ENCODE assay signal across 20 mouse cellular contexts in genomic region chr10:127704766-127705220, GRCm38 (mm10). TPM values are rescaled to one million over a fixed set of nuclear protein-coding genes. Genes with fewer than 3 reads are reported as not detected.
A peak's percentile ranks its signal among the peaks of the same experiment; 100 is the strongest.
DNase-seq lines count a peak whose midpoint lies in the region; ATAC-seq and TF ChIP-seq lines count a peak whose summit lies in the region.
"Had no signal": no experiment of that assay in that cellular context is flagged by ENCODE, and none has a peak within 500 bp of the region (broad histone marks: within the 10 kb centered on the region; RNA-seq: fewer than 3 reads in every experiment).

Myo1a (plus strand) TSS chr10:127705170.

- 74% methylated on average over 2 of the region's 2 CpGs for WGBS in lung, embryonic 14.5 days
- 55% methylated on average over 2 of the region's 2 CpGs for WGBS in stomach, embryonic 15.5 days

- peak; percentile 21; the same call in 1 of the 2 replicates for TF ChIP-seq CTCF in lung, embryonic 14.5 days (IDR thresholded peaks at IDR 0.05; ENCODE audit: low read depth)
- peak; percentile 17; the same call in 1 of the 2 replicates for TF ChIP-seq CTCF in brain, embryonic 14.5 days (IDR thresholded peaks at IDR 0.05; ENCODE audit: borderline replicate concordance, extremely low read depth, insufficient read depth, insufficient read length)

- no peaks in the 10 kb centered on the region for H3K4me1 ChIP-seq in lung, embryonic 14.5 days (ENCODE audit: insufficient read depth)
- 0 out of 2 replicates have a peak, but pooled peaks cover 3% of the 10 kb centered on the region for H3K4me1 ChIP-seq in stomach, embryonic 15.5 days
- H3K4me1 ChIP-seq: forebrain, embryonic 13.5 days; hindbrain, embryonic 12.5 days; limb, embryonic 15.5 days had no signal

- no peaks in the 10 kb centered on the region for H3K27me3 ChIP-seq in lung, embryonic 14.5 days (ENCODE audit: insufficient read depth, low read length)
- H3K27me3 ChIP-seq in stomach, embryonic 15.5 days (replicated peaks): no peaks in the 10 kb centered on the region
- H3K27me3 ChIP-seq: forebrain, embryonic 13.5 days; hindbrain, embryonic 12.5 days; limb, embryonic 15.5 days had no signal

- no peak within 1 kb of the TSS for H3K4me3 ChIP-seq in lung, embryonic 14.5 days (ENCODE audit: low read depth, low read length)
- H3K4me3 ChIP-seq in stomach, embryonic 15.5 days (replicated peaks): peak within 1 kb of the TSS; percentile 9; the same call in 1 of the 2 replicates
- H3K4me3 ChIP-seq: embryonic facial prominence, embryonic 10.5 days; forebrain, embryonic 13.5 days; heart, adult 2 months; hindbrain, embryonic 12.5 days; limb, embryonic 15.5 days had no signal

- no peaks in the 10 kb centered on the region for H3K36me3 ChIP-seq in lung, embryonic 14.5 days (ENCODE audit: insufficient read depth)
- no peaks in the 10 kb centered on the region for H3K36me3 ChIP-seq in stomach, embryonic 15.5 days
- H3K36me3 ChIP-seq: hindbrain, embryonic 12.5 days had no signal

- ATAC-seq in CD4-positive, CD25-positive, alpha-beta regulatory T cell, adult 4 months: no peak
- ATAC-seq in lung, embryonic 14.5 days (ENCODE audit: insufficient read depth): no peak
- ATAC-seq in stomach, embryonic 15.5 days (ENCODE audit: insufficient read depth, low FRiP score, low read depth): no peak
- ATAC-seq: forebrain, embryonic 13.5 days had no signal

- H3K4me2 ChIP-seq in lung, embryonic 14.5 days: no peak within 1 kb of the TSS
- peak within 1 kb of the TSS; percentile 29; the same call in 1 of the 2 replicates for H3K4me2 ChIP-seq in stomach, embryonic 15.5 days
- H3K4me2 ChIP-seq: forebrain, embryonic 13.5 days; hindbrain, embryonic 12.5 days; limb, embryonic 15.5 days had no signal

- no peak within 1 kb of the TSS for H3K9ac ChIP-seq in lung, embryonic 14.5 days
- H3K9ac ChIP-seq in stomach, embryonic 15.5 days: no peak within 1 kb of the TSS
- H3K9ac ChIP-seq: forebrain, embryonic 13.5 days; hindbrain, embryonic 12.5 days; limb, embryonic 15.5 days had no signal

- no peak for TF ChIP-seq POLR2A in brain, embryonic 14.5 days (IDR thresholded peaks at IDR 0.05; ENCODE audit: borderline replicate concordance, extremely low read depth, insufficient read depth, insufficient read length, poor library complexity, severe bottlenecking)

- H3K9me3 ChIP-seq in lung, embryonic 14.5 days (ENCODE audit: low read depth, low read length): no peaks in the 10 kb centered on the region
- H3K9me3 ChIP-seq in stomach, embryonic 15.5 days: no peaks in the 10 kb centered on the region
- H3K9me3 ChIP-seq: embryonic facial prominence, embryonic 10.5 days; forebrain, embryonic 13.5 days; hindbrain, embryonic 12.5 days; limb, embryonic 15.5 days had no signal

- DNase-seq in CD4-positive, CD25-positive, alpha-beta regulatory T cell, adult 2 months (ENCODE audit: low read depth, low spot score): peak; percentile 17
- DNase-seq in lung, embryonic 14.5 days: no peak
- no peak for DNase-seq in lung, postnatal 25 days (ENCODE audit: low spot score)
- DNase-seq in brain, embryonic 14.5 days (ENCODE audit: low read depth): no peak
- DNase-seq in adipocyte (ENCODE audit: low spot score): no peak
- DNase-seq in urinary bladder, adult 2 months (ENCODE audit: low spot score): no peak
- DNase-seq: cerebellum, adult 11-12 months; cerebellum, postnatal 36 days; gastrocnemius, postnatal 14 days; heart, adult 2 months; kidney, adult 11 months; lung, postnatal 14 days; right cerebral cortex, postnatal 14 days had no signal

- H3K27ac ChIP-seq in lung, embryonic 14.5 days (ENCODE audit: low read depth): no peak within 1 kb of the TSS
- H3K27ac ChIP-seq in stomach, embryonic 15.5 days: peak within 1 kb of the TSS; percentile 44; the same call in 1 of the 2 replicates
- H3K27ac ChIP-seq: embryonic facial prominence, embryonic 10.5 days; forebrain, embryonic 13.5 days; heart, adult 2 months; hindbrain, embryonic 12.5 days; kidney, postnatal 0 days; limb, embryonic 15.5 days had no signal

RNA-seq across cellular contexts. Expression of gene Myo1a, which starts in this region (rescaled TPM):
- not detected for polyA plus RNA-seq in CD4-positive, CD25-positive, alpha-beta regulatory T cell, adult 4 months (2017; shearing (Covaris generic))
- polyA plus RNA-seq in lung, embryonic 14.5 days (2014; fragmentation: Nextera tagmentation; extraction: Ambion mirVana): 0.23 and 0.28 TPM in 2 replicates
- polyA plus RNA-seq in brain, embryonic 14.5 days (2012; rRNA removed): 2.0 and 2.6 TPM in 2 replicates
- 15.3 and 17.1 TPM in 2 replicates for polyA plus RNA-seq in stomach, embryonic 15.5 days (2015; fragmentation: Nextera tagmentation; extraction: Ambion mirVana)
- 0.22 and 0.39 TPM in 2 replicates for polyA plus RNA-seq in urinary bladder, adult 2 months (2012; rRNA removed)
